Mouse (Mus musculus): ENCODE results near the gene Ankfn1.

- TF ChIP-seq POLR2A (IDR thresholded peaks at IDR 0.05; ENCODE audit: borderline replicate concordance, extremely low read depth, low read depth, low read length) (no peak), CTCF (IDR thresholded peaks at IDR 0.05; ENCODE audit: insufficient read depth, low read length) (no peak)
Observed at GRCm38 (mm10) chr11:89586341-89586740, 191.1 kb downstream of the Ankfn1 start.
